Mouse (Mus musculus) A20 (cell line): ENCODE results near the gene Ccdc36.

ENCODE experiments used
- DNase-seq: peaks from one replicate; pipeline ENCODE4 v3.0.0-alpha.2; 2011; ENCODE audit warnings: low read depth, low spot score

Gene Ccdc36

GRCm38 (mm10) chr9:108428384-108428783 lies at the start of gene Ccdc36:
TSS of gene Ccdc36 (minus strand) at chr9:108428484.
- no peak for DNase-seq

- no peak for DNase-seq
These were observed 46.2 kb upstream of the Ccdc36 start for GRCm38 (mm10) chr9:108474528-108474927.

GRCm38 (mm10) chr9:108469845-108470244 lies 41.6 kb upstream of the Ccdc36 start:
- no peak for DNase-seq

DNA sequence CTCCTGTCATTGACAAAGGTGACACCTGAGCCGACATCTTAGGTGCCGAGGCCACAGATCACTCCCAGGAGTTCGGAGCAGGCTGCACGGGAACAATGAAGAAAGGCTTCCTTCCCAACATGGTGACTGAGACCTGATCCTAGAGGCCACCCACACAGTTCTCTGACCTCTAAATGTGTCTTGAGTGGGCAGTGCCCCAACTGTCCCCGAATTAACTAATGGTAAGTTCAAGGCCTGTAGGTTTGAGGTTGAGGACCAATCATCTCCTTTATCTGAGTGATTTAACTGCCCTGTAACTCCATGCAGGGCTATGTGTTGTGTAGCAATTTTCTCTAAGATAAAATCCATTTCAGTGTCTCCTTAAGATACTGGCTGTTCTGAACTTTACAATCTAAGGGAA lies 41.1 kb upstream of the Ccdc36 start:
- no peak for DNase-seq

GRCm38 (mm10) chr9:108466219-108466618 lies 37.9 kb upstream of the Ccdc36 start:
- no peak for DNase-seq

GRCm38 (mm10) chr9:108463713-108464112 lies 35.4 kb upstream of the Ccdc36 start:
- no peak for DNase-seq

GRCm38 (mm10) chr9:108462192-108462591 lies 33.9 kb upstream of the Ccdc36 start:
- DNase-seq = no peak

GRCm38 (mm10) chr9:108461675-108462074 lies 33.4 kb upstream of the Ccdc36 start:
- no peak for DNase-seq

- DNase-seq = no peak
These were observed 32.9 kb upstream of the Ccdc36 start, which contains the start of gene Klhdc8b for GRCm38 (mm10) chr9:108461181-108461631. TSS of gene Klhdc8b (minus strand) at chr9:108461581.

- DNase-seq = peak; percentile 92
These were observed 32.3 kb upstream of the Ccdc36 start, which contains the start of gene Ccdc71 for GRCm38 (mm10) chr9:108460319-108461178. TSS of gene Ccdc71 (plus strand) at chr9:108460527.

- DNase-seq = no peak
These were observed 31.6 kb upstream of the Ccdc36 start for GRCm38 (mm10) chr9:108459939-108460318.

DNA sequence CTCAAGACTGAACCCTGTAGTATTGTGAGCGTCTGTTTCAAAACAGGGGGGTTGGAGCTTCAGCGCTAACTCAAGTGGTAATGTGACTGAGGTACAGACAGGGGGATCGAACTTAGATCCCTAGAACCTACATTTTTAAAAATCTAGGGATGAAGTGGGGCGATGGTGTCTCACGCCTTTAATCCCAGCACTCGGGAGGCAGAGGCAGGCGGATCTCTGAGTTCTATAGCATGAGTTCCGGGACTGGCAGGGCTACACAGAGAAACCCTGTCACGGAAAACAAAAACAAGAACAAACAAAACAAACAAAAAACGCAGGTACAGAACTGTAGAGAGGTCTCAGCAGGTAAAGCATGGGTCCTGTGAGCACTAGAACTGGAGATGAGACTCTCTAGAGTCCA lies 28.7 kb upstream of the Ccdc36 start:
- no peak for DNase-seq

DNA sequence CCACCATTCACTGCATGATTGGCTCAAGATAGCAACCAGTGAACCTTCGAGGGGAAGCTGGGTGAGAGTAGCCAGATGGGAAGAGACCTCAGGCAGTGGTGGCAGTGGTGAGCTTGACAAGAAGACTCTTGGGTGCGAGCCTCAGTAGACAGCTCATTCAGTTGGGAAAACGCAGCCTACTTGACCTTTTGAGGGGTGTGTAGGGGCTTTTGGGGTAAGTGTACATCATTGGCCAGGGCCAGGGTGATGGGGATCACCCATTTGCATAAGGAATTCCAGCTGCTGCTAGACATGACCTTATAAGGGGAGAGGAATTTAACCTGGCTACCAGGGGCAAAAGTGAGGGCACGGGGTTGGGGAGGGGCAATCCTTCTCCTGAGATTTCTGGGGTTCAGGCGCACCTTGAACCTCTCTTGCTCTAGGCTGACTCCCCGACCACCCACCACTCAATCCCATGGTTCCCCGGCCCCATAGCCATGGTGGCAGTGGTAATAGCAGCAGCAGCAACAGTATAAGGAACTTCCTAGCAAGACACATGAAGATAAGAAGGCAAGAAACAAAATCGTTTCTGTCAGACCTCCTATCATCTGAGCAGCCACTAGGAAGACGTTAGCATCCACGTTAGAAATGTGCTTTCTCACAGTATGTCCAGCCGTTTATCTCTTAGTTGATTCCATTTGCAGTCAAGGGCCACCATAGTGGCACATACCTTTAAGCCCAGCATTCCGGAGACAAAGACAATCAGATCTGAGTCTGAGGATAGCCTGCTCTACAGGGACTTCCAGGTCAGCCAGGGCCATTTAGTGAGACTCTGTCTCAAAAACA lies 27.7 kb upstream of the Ccdc36 start:
- DNase-seq = no peak

- no peak for DNase-seq
These were observed 26.1 kb upstream of the Ccdc36 start for GRCm38 (mm10) chr9:108454429-108454828.

DNA sequence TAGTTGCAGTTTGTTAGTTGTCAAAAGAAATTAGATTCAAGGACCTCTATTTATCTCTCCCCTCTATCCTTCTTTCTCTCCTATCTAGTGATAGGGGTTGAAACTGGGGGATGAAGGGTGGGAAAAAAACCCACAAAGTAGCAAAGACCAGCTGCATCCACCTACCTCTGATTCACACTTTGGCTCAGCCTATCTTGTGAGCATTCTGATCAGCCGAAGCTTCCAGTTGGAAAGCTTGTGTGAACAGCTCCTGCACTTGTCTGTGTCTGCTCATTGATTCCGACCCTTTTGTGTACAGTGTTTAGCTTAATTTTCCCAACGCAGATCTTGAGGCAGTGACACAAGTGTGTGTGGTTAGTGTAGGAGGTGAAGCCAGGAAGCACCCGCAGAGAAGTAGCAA lies 25.2 kb upstream of the Ccdc36 start:
- no peak for DNase-seq

GRCm38 (mm10) chr9:108452911-108453310 lies 24.6 kb upstream of the Ccdc36 start:
- DNase-seq = no peak

GRCm38 (mm10) chr9:108452291-108452906 lies 24.1 kb upstream of the Ccdc36 start:
- peak; percentile 77 for DNase-seq

DNA sequence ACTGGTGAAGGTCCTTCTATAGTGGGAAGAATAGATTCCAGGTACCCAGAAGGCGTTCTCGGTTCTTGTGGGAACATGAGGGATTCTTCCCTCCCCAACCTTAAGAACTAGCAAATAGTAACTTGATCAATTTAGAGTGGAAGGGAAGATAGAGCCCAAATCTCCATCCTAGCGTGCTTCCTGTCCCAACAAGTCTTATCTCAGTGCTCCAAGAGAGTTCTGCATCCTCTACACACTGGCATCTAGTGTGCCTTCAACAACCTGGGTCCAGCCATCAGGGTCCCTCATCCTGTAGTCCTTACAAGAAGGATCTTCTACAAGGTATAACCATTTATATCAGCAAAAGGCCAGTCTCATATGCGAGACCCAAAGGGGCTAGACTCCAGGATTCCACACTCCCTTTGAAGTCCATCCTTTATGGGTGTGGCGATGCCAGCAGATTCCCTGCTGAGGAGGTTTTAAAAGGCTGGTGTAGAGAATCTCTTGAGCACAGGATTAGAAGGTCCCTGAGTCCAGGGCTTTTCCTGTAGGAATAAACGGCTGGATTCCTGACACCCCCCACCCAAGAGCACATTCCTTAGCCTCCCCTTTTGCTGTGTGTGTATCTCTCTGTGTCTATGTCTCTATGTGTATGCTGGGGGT lies 23.4 kb upstream of the Ccdc36 start:
- no peak for DNase-seq

DNA sequence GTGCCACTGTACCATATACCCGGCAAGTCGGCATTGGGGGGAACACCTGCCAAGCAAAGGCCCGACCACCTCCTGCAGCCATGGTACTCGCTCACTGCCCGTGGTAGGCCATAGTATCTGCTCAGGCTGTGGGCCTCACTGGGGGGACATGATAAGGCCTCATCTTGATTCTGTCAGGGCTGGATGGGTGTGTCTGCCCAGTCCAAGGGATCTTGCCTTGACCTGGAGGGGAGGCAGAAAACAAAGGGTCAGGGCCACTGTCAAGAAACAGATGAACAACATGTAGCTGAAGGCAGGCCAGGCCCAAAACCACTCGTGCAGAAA lies 22.8 kb upstream of the Ccdc36 start:
- no peak for DNase-seq

DNA sequence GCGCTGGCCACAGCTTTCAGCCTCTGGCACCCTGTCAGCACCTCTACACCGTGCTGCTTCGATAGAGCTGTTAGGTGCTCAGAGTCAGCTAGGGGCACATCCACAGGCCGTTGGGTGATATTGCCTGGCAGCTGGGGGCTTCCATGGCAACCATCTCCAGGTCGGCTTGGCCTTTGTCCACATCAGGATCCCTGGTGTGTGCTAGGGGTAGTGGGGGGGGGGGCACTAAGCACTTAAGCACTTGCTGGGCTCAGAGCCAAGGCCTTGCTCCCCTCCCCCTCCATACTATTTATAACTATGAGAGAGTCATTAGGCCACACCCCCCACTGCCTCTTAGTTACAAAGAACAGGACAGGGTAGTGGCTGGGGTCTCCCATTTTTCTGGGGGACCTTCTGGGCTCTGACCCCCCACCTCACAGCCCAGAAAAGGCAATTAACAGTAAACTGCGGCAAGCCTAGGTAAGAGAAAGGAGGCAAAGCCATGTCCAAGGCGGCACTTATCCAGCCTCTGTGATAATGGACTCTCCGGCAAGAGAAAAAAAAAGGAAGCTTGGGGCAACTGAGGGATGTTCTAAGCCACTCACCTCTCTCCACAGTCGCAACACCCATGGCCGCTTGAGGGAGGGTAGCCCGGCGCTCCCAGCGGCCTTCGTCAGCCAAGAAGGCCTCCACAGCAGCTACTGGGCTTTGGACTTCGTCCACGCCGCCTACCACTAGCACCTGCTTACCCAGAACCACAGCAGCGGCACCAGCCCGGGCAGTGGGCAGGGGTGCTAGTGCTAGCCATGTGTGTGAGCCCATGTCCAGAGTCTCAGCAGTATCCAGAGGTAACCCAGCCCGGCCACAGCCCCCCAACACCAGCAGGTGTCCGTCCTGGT lies 22.2 kb upstream of the Ccdc36 start:
- DNase-seq = no peak

GRCm38 (mm10) chr9:108449860-108450259 lies 21.6 kb upstream of the Ccdc36 start:
- no peak for DNase-seq
